Mouse (Mus musculus): ENCODE data around the gene Aco1.
A peak's percentile ranks its signal among the peaks of the same experiment; 100 is the strongest.

Gene Aco1

DNA sequence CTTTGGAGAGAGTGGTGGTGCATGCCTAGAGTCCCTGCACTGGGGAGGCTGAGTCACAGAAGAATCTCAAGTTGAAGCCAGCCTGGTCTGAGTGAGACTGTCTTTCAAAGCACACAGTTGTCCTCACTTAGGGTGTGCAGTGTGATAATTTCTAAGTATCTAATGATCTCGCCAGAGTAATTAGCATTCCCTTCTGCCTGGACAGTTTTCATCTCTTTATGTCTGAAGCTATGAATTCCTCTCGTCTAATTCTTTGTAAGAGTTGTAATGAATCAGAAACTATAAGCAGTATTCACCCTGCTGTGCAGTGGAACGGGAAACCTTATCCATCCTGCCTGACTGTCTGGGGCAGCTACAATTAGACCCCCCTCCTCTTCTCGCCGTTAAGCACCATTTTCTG, 64.8 kb downstream of the Aco1 start:
- DNase-seq (ENCODE audit: low read depth, low spot score): no peak

GRCm38 (mm10) chr4:40212177-40212576, 69.3 kb downstream of the Aco1 start:
- no peak for DNase-seq (ENCODE audit: low read depth, low spot score)

- no peak for DNase-seq (ENCODE audit: low read depth, low spot score)
Observed at GRCm38 (mm10) chr4:40217910-40218309, 75.0 kb downstream of the Aco1 start.

- DNase-seq (ENCODE audit: low read depth, low spot score): no peak
Observed at GRCm38 (mm10) chr4:40218382-40218781, 75.5 kb downstream of the Aco1 start.

DNA sequence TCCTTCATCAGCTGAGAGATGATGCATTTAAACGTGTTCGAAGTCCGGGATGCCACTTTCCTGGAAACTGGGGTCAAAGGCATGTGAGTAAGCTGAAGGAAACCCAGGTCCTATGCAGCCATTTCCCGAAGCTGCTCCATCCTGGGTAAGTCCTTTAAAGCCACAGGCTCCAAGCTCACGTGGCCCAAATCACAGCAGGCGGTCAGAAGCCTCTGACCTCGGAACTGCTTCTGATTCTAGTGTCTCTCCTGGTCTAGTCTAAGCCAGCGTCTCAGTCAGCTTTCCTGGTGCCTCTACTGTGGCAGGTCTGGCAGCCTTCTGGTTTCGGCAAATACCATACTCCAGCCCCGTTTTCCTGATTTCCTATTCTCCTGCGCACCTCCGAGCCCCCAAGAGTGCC, 77.6 kb downstream of the Aco1 start:
- DNase-seq (ENCODE audit: low read depth, low spot score): no peak

- no peak for DNase-seq (ENCODE audit: low read depth, low spot score)
Observed at GRCm38 (mm10) chr4:40221004-40221760, 78.3 kb downstream of the Aco1 start.

DNA sequence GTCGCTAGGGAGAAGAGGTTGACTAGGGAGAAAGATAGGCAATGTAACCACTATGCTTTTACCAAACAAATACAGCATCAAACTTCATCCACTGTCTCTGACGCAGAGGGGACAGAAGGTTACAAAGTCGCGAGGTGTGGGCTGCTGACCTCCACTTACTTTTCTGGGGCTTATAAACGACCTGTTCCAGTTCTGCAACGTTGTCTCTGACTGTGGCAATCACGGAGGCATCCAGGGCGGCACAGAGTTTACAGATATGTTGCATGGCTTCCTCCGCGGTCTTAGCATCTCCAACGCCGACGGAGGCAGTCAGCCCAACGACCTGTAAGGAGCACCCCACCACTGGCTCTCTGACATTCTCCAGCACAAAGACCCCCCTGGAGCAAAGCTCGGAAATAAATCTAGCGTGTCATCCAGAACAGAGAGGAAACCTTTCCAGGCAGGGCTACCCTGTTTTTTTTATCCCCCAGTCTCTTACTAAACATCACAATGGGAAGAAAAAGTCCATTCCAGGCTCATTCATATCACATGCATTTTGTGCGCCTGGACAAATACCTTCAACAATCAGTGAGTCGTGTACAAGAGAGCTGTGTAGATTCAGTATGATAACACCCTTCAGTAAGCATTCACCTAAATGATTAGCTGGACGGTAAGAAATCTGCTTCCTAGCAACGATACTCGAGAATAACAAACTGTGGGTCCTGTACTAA, 79.2 kb downstream of the Aco1 start:
- DNase-seq (ENCODE audit: low read depth, low spot score): no peak

GRCm38 (mm10) chr4:40226095-40226494, 83.2 kb downstream of the Aco1 start:
- DNase-seq (ENCODE audit: low read depth, low spot score): no peak

DNA sequence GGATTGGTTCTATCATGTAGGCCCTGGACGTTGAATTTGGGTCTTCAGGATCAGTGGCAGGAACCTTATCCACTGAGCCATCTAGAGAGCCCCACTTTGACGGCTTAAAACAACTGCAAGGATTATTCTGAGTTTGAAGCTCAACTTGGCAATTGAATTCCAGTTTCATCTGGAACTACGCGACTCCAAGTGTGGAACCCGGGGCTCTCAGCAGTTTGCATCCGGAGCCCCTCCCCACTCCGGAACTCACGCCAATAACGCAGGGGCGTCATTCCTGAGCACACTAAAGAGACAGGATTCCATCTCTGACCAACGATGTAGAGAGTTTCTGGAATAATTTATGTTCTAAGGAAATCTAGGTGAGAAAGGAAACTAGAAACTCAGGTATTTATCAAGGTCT, 84.2 kb downstream of the Aco1 start:
- DNase-seq (ENCODE audit: low read depth, low spot score): no peak

GRCm38 (mm10) chr4:40227886-40228285, 85.0 kb downstream of the Aco1 start:
- DNase-seq (ENCODE audit: low read depth, low spot score): no peak

GRCm38 (mm10) chr4:40229723-40230122, 86.8 kb downstream of the Aco1 start:
- no peak for DNase-seq (ENCODE audit: low read depth, low spot score)

- no peak for DNase-seq (ENCODE audit: low read depth, low spot score)
Observed at GRCm38 (mm10) chr4:40233062-40233664, 90.3 kb downstream of the Aco1 start.

- no peak for DNase-seq (ENCODE audit: low read depth, low spot score)
Observed at GRCm38 (mm10) chr4:40234256-40234655, 91.4 kb downstream of the Aco1 start.

DNA sequence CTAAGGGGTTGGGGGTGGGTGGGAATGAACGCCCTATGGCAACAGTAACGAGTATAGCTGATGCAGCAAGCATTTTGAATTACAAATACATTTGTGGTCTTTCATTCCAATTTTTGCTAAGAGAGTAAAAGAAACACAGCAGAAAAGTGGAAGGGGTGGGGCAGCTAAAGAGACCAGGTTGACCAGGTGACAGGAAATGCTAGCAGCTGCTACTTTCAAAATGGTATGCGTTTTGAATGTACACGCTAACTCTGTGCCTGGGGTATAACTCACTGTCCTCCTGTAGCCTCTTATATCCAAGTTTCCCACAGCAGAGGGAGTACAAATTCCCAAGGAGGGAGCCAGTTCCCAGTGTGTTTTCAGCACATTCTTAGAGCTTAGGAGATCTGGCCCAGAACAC, 93.9 kb downstream of the Aco1 start:
- DNase-seq (ENCODE audit: low read depth, low spot score): no peak

GRCm38 (mm10) chr4:40238483-40239408, 95.9 kb downstream of the Aco1 start:
- no peak for DNase-seq (ENCODE audit: low read depth, low spot score)

DNA sequence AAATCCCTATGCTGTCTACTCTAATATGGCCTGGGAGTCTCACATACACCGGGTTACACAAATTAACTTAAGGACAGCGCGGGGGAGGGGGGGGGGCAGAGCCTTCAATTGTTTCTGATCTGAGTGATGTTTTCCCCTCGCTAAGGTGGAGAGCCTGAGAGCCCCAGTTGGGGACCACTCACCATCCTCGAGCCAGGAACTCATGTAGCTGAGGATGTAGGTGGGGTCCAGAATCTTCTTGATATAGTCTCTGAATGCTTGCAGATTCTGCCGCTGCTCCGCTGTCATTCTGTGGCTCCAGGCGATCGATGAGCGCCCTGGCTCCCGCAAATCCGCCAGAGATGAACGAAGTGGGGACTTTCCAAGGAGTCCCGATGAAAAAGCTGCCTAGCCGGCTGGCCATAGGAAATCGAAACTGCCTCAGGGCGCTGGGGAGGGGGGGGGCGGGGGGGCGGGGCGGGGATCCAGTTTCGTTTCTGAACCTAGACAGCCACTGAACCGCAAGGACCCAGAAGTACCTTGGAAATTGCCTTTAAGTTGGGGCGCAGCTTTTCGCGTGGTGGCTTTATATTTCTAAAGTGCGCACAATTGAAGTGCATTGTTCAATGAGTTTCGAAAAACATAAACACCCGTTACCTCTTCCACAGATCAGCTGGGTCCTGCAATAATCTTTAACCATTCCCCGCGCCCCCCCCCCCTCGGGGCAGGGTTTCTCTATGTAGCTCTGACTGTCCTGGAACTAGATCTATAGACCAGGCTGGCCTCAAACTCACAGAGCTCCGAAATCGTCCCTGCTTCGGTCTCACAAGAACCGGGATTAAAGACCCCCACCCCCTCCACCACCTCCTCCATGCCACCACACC, 96.8 kb downstream of the Aco1 start, which contains the start of gene Ddx58:
Gene Ddx58, minus strand, starts transcription at position 420 of the 863 bp plus-strand sequence.
- peak; percentile 3 for DNase-seq (ENCODE audit: low read depth, low spot score)

DNA sequence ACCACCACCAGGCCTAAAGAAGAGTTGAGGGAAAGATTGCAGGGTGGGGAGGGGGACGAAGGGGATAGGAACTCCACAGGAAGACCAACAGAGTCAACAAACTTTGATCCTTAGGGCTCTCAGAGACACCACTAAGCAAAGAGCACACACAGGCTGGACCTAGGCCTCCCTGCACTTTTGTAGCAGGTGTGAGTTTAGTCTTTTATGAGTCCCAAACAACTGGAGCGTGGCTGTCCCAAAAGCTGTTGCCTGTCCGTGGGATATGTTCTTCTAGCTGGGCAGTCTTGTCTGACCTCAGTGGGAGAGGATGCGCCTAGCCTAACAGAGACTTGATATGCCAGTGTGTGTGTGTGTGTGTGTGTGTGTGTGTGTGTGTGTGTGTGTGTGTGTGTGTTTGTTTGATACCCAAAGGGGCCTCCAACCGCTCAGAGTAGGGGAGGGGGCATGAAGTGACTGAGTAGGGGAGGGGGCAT, 97.4 kb downstream of the Aco1 start:
- DNase-seq (ENCODE audit: low read depth, low spot score): peak; percentile 7

DNA sequence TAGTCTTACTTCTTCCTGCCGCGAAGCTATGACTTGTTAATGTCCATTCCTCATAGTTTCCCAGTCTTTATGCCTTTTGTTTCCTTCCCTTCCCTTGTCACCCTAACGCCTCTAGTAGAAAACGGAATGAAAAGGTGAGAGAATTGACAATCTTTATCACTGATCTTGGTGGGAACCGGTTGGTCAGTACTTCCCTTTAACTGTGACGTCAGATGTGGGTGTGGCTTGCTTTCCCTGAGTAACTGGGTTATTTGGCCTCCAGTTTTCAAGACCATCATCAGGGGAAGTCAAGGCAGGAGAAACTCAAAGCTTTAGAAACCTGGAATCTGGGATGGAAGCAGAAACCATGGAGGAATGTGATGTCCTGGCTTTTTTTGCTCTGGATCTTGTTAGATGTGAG, 99.0 kb downstream of the Aco1 start:
- DNase-seq (ENCODE audit: low read depth, low spot score): no peak

DNA sequence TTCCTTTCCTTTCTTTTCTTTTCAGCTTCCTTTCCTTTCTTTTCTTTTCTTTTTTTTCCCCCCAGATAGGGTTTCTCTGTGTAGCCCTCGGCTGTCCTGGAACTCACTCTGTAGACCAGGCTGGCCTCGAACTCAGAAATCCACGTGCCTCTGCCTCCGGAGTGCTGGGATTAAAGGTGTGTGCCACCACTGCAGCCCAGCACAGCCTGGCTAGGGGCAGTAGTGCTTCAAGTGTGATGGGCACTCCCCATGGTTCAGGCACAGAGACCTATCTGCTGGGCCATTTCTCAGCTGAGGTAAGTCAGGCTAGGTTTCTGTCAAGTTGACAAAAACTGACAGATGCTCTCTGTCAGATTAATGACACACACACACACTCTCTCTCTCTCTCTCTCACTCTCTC, 100.1 kb downstream of the Aco1 start:
- DNase-seq (ENCODE audit: low read depth, low spot score): no peak

DNA sequence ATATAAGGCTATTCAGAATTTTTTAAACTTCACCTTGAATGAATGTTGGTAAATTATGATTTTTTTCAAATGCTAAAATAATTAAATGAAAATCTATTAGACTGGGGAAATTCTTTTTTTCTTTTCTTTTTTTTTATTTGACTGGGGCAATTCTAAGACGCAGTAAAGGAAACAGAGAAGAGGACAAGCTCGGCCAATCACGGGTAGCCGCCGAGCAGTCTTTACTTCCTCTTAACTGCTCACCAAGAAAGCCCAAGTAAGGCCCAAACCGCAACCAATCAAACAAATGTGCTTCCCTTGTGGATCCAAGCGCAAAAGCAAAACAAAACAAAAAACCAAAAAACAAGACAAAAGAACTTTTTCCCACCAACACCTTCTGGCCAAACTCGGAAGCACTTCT, 101.2 kb downstream of the Aco1 start:
- DNase-seq (ENCODE audit: low read depth, low spot score): no peak
